Mouse (Mus musculus): ENCODE results near the gene Tbc1d7.

Tbc1d7 gene

DNA sequence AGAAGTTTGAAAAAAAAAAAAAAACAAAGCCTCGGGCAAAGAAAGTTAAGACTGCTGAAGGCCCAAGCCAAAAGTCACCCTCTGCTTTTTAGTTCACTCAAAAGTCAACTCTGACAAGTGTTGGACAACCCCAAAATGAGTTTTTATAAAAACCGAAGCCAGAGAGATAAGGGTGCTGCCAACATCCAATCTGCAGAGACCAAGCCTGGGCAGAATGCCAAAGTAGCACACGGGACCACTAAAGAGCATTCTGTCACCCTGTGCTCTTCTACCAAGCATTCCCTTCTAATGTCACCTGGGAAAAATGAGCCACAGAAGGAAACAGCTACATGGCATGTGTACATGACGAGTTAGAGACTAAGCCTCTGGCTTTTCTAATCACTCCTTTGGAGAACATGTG, 36.8 kb downstream of the Tbc1d7 start:
- DNase-seq (ENCODE audit: low spot score): no peak

DNA sequence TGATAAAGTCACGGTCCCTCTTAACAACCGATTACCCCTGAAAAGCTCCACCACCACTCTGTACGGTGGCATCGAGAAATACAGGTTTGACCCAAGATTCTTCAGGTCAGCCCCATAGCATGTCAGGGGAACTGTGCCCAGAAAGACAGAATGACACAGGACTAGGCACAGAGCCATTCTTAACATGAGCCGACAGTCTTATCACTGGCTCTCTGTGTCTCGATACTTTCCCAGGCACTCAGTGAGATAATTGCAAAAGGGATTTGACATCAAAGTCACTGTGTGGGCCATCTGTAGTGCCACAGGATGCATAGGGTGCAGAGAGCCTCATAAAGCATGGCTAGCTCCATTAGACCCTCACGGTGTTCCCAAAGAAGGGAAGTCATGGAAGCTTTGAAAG, 37.9 kb downstream of the Tbc1d7 start:
- no peak for DNase-seq (ENCODE audit: low spot score)

DNA sequence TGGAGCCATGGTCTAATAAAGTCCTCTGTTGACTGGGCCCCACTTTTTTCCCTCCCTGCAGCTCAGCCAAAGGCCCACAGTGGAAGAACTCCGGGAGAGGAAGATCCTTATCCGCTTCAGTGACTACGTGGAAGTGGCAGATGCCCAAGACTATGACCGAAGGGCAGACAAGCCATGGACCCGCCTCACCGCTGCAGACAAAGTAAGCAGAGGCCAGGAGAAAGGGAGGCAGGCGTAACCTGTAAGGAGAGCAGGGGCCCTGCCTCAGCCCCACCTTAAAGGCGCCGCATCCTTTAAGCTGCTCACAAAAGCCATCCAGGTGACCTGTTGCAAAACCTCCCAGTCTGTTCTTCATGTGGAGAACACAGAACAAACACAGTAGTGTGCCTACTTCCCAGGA, 38.4 kb downstream of the Tbc1d7 start:
- DNase-seq (ENCODE audit: low spot score): no peak

DNA sequence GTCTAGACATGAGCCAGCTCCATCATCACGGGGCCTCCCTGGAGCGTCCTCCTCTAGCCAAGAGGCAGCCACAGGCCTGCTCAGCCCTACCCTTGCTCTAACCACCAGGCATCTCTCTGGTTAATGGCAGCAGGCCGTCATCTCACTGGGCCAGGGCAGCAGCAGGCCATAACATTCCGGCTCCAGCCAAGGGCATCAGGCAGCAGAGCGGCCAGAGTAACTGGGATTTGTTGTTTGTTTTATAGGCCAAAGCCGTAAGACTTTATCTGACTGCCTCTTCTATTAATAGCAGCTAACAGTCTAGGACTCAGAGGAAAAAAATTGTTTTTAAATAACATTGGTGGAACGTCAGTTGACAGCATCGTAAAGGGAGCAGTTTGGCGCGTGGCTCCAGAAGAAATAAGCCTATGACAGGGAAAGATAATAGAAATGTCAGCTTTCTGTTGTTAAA, 39.5 kb downstream of the Tbc1d7 start:
- no peak for DNase-seq (ENCODE audit: low spot score)

DNA sequence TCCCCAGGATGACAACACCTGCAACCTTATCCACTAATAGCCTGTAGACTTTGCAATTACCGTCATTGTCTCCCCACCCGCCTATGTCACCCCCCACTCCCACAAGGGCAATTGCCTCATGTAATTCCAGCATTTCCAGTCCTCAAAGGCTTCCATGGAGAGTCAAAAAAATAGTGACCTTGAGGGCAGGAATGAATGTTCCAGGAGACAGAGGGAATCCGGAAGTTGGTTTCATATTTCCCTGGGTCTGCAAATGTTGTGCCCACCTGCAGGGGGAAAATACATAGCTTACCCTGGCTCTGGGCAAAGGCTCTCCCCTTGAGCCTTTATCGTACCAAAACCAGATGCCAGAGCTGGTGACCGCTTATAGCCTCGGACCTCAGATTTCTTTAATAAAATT, 41.1 kb downstream of the Tbc1d7 start:
- DNase-seq (ENCODE audit: low spot score): no peak

DNA sequence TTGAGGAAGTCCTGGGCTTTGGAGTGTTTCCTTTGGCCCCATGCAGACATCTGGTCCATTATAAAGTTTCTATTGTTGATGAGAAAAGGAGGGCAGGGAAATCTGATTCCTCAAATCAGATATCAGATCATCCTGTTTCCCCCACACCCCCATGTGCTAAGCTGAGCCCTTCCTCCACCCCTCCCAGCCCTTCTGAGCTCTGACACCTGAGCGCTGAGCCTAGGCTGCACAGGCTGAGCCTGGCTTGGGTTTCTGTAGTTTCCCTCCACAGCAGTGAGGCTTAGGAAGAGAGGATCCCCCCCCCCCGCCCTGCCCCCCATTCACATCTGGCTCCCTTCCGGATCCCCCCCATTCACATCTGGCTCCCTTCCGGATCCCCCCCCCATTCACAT, 46.6 kb downstream of the Tbc1d7 start:
- no peak for DNase-seq (ENCODE audit: low spot score)

DNA sequence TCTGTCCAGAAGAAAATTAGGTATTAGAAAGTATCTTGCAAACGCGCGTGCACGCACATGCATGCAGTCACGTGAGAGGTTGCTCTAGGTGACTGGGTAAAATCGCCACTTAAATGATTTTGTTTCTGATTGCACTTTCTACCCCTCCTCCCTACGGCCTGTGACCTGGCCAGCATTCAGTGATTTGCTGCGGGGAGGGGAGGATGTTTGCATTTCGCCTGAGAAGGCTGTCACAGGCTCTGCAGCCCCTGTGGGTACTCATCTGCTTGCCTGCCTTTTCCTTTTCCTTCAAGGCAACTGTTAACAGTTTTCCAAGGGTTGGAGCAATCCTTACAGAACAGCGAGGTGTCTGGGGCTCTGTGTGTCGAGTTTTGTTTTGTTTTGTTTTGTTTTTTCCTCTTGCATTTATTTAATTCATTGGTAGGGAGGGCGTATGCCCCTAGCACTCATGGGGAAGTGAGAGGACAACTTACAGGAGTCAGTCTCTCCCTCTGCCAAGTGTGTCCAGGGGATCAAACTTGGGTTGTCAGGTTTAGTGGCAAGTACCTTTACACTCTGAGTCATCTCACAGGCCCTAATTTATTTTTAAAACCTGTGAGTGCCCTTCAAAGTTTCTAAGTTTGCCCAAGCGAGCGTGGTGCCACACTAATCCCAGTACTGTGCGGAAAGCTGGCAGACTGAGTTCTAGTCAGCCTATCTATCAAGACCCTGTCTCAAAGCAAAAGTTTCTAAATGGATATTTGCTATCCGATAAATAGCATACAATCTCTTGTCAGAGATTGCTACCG, 47.2 kb downstream of the Tbc1d7 start:
- no peak for DNase-seq (ENCODE audit: low spot score)

DNA sequence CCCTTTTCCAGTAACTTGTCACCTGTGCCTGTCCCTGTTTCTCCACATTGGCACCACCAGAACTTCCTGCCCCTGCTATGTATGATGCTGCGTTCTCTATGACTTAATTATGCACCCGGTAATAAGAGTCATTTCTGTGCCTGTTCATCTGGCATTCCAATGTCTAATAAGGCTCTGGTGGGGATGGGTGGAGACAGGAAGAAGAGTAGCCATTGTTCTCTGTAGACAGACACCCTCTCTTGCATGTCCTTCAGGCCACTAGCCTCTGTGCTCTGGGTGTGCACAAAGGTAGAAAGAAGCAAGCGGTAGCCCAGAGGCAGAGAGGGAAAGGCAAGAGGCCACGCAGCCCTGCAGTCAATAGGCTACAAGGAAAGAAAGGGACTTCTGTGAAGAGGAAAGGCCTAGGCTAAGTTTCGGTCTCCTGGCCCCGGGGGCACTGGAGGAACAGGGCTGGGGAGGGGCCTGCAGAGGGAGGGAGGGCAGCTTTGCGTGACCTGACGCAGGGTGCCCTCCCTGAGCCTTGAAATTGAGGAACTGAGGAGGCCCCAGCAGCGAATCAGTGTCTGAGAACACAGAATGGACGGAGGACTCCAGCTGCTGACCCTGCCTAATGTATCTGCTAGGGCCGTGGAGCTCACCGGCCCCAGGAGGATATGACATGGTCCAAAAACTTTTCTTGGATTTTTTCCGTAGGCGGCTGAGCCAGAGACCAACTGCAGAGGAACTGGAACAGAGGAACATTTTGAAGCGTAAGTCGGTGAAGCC, 48.8 kb downstream of the Tbc1d7 start:
- DNase-seq (ENCODE audit: low spot score): no peak

DNA sequence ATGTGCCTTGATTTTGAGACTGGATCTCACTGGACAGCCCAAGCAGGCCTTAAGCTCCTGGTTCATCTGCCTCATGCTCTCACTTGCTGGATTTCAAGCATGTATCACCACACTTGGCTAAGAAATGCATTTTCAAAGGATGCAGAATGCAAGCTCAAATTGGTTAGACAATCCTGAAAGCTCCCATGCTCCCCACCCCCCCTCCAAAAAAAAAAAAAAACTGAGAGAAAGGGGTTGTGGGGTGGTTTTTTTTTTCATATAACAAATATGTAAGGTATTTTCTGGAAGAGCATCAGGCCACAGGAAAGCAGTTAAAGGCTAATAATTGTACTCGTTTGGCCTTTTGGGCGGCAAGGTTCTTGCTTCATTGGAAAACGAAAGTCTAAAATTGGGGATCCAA, 58.2 kb downstream of the Tbc1d7 start:
- DNase-seq (ENCODE audit: low spot score): no peak

DNA sequence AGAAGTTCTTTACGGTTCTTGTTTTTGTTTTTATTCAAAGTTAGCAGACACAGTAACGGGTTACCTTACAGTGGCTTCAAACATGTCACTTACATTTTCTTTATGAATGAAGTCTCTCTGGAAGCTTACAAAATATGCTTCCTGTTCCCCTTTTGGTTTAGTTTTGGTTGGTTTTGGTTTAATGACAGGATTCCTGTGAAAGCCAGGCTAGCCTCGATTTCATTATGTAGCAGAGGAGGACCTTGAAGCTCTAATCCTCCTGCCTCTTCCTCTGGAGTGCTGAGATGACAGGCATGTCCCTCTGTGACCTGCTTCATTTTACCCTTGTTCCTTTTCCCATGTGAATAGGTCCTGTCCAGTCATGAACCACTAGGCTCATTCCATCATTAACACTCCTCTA, 58.6 kb downstream of the Tbc1d7 start:
- DNase-seq (ENCODE audit: low spot score): no peak

DNA sequence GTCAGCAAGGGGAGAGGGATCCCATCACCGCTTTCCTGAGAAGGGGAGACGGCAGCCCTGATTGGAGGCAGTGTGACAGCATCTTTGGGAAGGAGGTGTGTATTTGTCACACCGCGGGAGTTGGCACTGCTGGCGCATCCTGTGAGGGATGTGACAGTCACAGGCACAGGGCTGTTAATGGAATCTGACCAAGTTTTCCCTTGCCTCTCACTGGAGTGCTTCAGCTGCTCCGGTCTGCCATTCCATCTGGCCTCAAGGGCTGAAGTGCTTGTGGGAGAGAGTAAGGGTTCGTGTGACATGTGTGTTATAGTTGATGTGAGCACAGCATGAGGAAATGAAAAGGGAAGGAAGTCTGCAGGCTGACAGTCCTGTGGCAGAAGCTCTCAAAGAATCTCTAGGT, 59.0 kb downstream of the Tbc1d7 start:
- no peak for DNase-seq (ENCODE audit: low spot score)

DNA sequence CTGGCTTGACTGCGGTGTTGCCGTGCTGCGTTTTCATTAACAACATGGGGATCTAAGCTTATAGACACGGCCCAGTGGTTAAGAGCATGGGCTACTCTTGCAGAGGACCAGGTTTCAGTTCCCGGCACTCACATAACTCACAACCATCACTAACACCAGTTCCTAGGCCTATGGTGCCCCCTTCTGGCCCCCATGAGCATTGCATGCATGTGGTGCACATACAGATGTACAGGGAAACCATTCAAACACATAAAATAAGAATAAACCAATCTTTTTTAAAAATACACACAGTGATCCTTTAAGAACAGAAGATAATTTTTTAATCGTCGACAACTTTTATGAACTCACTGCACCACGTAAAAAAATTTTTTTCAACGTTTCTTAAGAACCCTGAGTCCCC, 66.8 kb downstream of the Tbc1d7 start:
- no peak for DNase-seq (ENCODE audit: low spot score)

DNA sequence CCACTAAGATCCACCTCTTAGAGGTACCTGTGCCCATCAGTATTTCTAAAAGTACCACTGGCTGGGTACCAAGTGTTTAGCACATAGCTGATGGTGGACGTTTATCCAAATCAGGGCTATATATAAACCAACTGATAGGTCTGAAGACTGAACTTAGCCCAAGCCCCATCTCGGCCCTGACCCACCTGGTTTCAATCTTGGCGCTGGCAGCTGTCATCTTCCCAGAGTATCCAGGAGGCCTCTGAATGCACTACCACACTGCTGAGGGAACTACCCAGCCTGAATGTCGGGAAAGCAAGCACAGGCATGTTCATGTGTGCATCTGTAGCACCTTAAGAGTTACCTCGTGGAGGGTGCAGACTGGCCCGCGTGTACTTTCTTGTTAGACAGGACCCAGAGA, 68.4 kb downstream of the Tbc1d7 start:
- DNase-seq (ENCODE audit: low spot score): no peak

All from ovary, postnatal 10 days (tissue).